Mouse (Mus musculus): ENCODE data around the gene Tmem104.

GRCm38 (mm10) chr11:115270148-115270861 is 83.0 kb downstream of the Tmem104 start:
- TF ChIP-seq CTCF (IDR thresholded peaks at IDR 0.05; ENCODE audit: insufficient read depth, low read depth, low read length) (peak; percentile 54; the same call in 1 of the 2 replicates), POLR2A (IDR thresholded peaks at IDR 0.05; ENCODE audit: insufficient read depth, low read depth, low read length) (no peak)
